Comparison of ENCODE assay signal across 8 mouse cellular contexts in genomic region chr19:4000119-4000900, GRCm38 (mm10). TPM values are rescaled to one million over a fixed set of nuclear protein-coding genes. Genes with fewer than 3 reads are reported as not detected.
A peak's percentile ranks its signal among the peaks of the same experiment; 100 is the strongest.
DNase-seq lines count a peak whose midpoint lies in the region; ATAC-seq and TF ChIP-seq lines count a peak whose summit lies in the region.

TSS of gene Nudt8 (plus strand) at chr19:4000580.
TSS of gene Gm49405 (plus strand) at chr19:4000626.

- peak within 1 kb of the TSS; percentile 79 for H3K27ac ChIP-seq in ES-E14 (ENCODE audit: insufficient read depth, low read depth, low read length, poor library complexity, severe bottlenecking)
- peak within 1 kb of the TSS; percentile 96 for H3K27ac ChIP-seq in forebrain, embryonic 15.5 days (replicated peaks)

- peaks cover 0 to 17% of the 10 kb centered on the region in 2 experiments; a peak in 2 of 4 replicates for H3K4me1 ChIP-seq in ES-E14 (ENCODE audit: control insufficient read depth in 2 of 2, insufficient read depth in 2 of 2, low read length in 2 of 2, poor library complexity in 1 of 2)
- peaks cover 15% of the 10 kb centered on the region for H3K4me1 ChIP-seq in forebrain, embryonic 15.5 days
- peaks cover 5% of the 10 kb centered on the region for H3K4me1 ChIP-seq in lung, adult 2 months (ENCODE audit: control insufficient read depth, insufficient read depth, low read length)

- peak; percentile 85; the same call in 1 of the 2 replicates for TF ChIP-seq POLR2A in lung, adult 2 months (IDR thresholded peaks at IDR 0.05; ENCODE audit: borderline replicate concordance, extremely low read depth, low read depth, low read length)

- H3K4me2 ChIP-seq in forebrain, embryonic 15.5 days (replicated peaks) = peak within 1 kb of the TSS; percentile 70

- H3K36me3 ChIP-seq in ES-E14 (ENCODE audit: control insufficient read depth, insufficient read depth, low read length, poor library complexity, severe bottlenecking) = no peaks in the 10 kb centered on the region; the same call in 1 of the 2 replicates
- H3K36me3 ChIP-seq in forebrain, embryonic 15.5 days = no peaks in the 10 kb centered on the region

- 0% methylated on average over 64 of the region's 64 CpGs for WGBS in forebrain, embryonic 15.5 days
- under 1% methylated on average over 64 of the region's 64 CpGs for WGBS in lung, adult 2 months

- ATAC-seq in forebrain, embryonic 15.5 days (replicated peaks) = peak; percentile 90
- peak; percentile 89 for ATAC-seq in neutrophil, adult 5-6 weeks (ENCODE audit: extremely low read depth, insufficient number of reproducible peaks, low FRiP score, poor library complexity, severe bottlenecking)

- H3K9me3 ChIP-seq in ES-E14 (ENCODE audit: control insufficient read depth, insufficient read depth, low read depth, low read length) = no peaks in the 10 kb centered on the region
- no peaks in the 10 kb centered on the region for H3K9me3 ChIP-seq in forebrain, embryonic 15.5 days

- no peaks in the 10 kb centered on the region for H3K27me3 ChIP-seq in forebrain, embryonic 15.5 days

- TF ChIP-seq CTCF in lung, adult 2 months (IDR thresholded peaks at IDR 0.05; ENCODE audit: insufficient read depth, low read length) = peak; percentile 78

- in situ Hi-C loops in ES-E14 (cut with MboI; ENCODE audit: low sequenced_read_pairs in 2 of 2, unreplicated experiment in 2 of 2) = no loop called here

- intact Hi-C loops in heart, postnatal 25 days (cut with DNase I) = loop anchor here (1.0 kb wide), 1 partner anchor 12 kb away; the partner anchor contains the start of gene Ndufv1

- H3K9ac ChIP-seq in ES-E14 (ENCODE audit: insufficient read depth, low read depth, low read length, poor library complexity, severe bottlenecking) = peak within 1 kb of the TSS; percentile 90
- peak within 1 kb of the TSS; percentile 87 for H3K9ac ChIP-seq in forebrain, embryonic 15.5 days (replicated peaks)

- DNase-seq in ES-E14 (ENCODE audit: low read depth, low spot score) = peak; percentile 98
- peak; percentile 98 for DNase-seq in cerebellum, adult 11-12 months
- DNase-seq in heart, postnatal 25 days (ENCODE audit: low spot score) = peak; percentile 96
- DNase-seq in layer of hippocampus, adult 18-20 months (ENCODE audit: low spot score in 2 of 2) = peak; percentile 94 to 97
- peak; percentile 97 for DNase-seq in lung, adult 2 months
- DNase-seq in thymus, adult 18-20 months = peak; percentile 90 to 95

- peak within 1 kb of the TSS; percentile 92 to 95 for H3K4me3 ChIP-seq in ES-E14 (ENCODE audit: insufficient read depth in 1 of 2, low read depth in 1 of 2, low read length in 2 of 2, poor library complexity in 1 of 2, severe bottlenecking in 1 of 2)
- H3K4me3 ChIP-seq in forebrain, embryonic 15.5 days = peak within 1 kb of the TSS; percentile 64
- peak within 1 kb of the TSS; percentile 97 for H3K4me3 ChIP-seq in lung, adult 2 months (replicated peaks; ENCODE audit: extremely low read depth, low read depth, low read length)

TF ChIP-seq in ES-E14, 5 proteins besides CTCF, POLR2A, EP300 and RAD21:
- TF ChIP-seq ZNF384 (IDR thresholded peaks at IDR 0.05; ENCODE audit: low read depth, low read length) (no peak), HCFC1 (IDR thresholded peaks at IDR 0.05; ENCODE audit: borderline replicate concordance, insufficient read depth, low read length) (peak; percentile 57; the same call in 1 of the 2 replicates), ZC3H11A (IDR thresholded peaks at IDR 0.05; ENCODE audit: borderline replicate concordance, low read depth, low read length) (peak; percentile 30; the same call in 1 of the 2 replicates)
TF ChIP-seq in ES-E14: peak in this region for 2.

RNA-seq across cellular contexts. Expression of gene Nudt8, which starts in this region (rescaled TPM):
- total RNA-seq in ES-E14 (2012; rRNA removed) = 22.4 and 27.2 TPM in 2 replicates
- 36.0 and 40.8 TPM in 2 replicates for polyA plus RNA-seq in forebrain, embryonic 15.5 days (2015; fragmentation: Nextera tagmentation; extraction: Ambion mirVana)
- total RNA-seq in heart, postnatal 25 days (2021) = 100 to 1,000 TPM; 109 to 118 TPM
- total RNA-seq in layer of hippocampus, adult 18-20 months (2021) = 10 to 100 TPM in 1 of 2 experiments, 1 to 10 TPM in 1; 9.5 to 10.1 TPM
- 7.6 and 13.3 TPM in 2 replicates for polyA plus RNA-seq in lung, adult 2 months (2012; rRNA removed)
- total RNA-seq in neutrophil, adult 5-6 weeks (2017) = 7.0 and 15.5 TPM in 2 replicates

RNA-seq across cellular contexts. Expression of gene Gm49405, which starts in this region (rescaled TPM):
- 1.9 and 4.0 TPM in 2 replicates for total RNA-seq in ES-E14 (2012; rRNA removed)
- polyA plus RNA-seq in forebrain, embryonic 15.5 days (2015; fragmentation: Nextera tagmentation; extraction: Ambion mirVana) = 6.8 and 7.6 TPM in 2 replicates
- total RNA-seq in heart, postnatal 25 days (2021) = 1 to 10 TPM; 2.0 to 2.2 TPM
- total RNA-seq in layer of hippocampus, adult 18-20 months (2021) = 1 to 10 TPM in 1 of 2 experiments, under 1 TPM in 1; 0.97 to 1.3 TPM
- 1.7 and 1.8 TPM in 2 replicates for polyA plus RNA-seq in lung, adult 2 months (2012; rRNA removed)
- 6.2 and 7.5 TPM in 2 replicates for total RNA-seq in neutrophil, adult 5-6 weeks (2017)

Comparison
In these comparisons a context has a peak if more than half of its experiments do, and no peak if none do; other contexts are left out.
1. Peak in every context shown above with its lines: DNase-seq, ATAC-seq, H3K4me3 ChIP-seq and H3K27ac ChIP-seq.